Mouse (Mus musculus): ENCODE results near the gene Ttc9.
A peak's percentile ranks its signal among the peaks of the same experiment; 100 is the strongest.

Ttc9 gene

DNA sequence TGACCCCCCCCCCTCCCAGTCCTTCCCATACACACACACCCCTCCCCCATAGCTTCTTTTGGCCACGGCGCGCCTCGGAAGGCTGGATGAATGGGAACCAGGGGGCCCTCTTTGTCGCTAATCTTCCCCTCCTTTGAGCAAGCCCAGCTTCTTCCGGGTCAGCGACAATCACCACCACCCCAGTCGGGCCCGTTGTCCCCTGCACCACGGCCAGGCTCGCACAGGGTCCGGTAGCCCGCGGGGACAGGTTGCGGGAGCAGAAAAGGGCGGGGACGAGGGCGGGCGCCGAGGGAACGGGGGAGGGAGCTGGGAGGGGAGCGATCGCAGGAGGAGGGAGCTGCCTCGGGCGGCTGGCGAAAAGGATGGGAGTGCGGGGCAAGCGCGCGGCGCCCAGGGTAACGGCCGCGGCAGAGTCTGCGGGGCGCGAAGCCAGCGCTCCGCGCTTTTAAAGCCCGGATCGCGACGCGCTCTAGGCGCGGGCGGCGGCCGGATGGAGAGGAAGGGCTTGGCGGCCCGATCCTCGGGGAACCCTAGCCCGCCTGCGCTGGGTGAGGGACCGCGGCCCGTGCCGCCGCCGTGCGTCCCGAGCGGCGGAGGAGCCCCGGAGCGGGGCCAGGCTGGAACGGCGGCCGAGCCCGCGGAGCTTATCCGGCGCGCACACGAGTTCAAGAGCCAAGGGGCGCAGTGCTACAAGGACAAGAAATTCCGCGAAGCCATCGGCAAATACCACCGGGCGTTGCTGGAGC, at the start of gene Ttc9:
Gene Ttc9, plus strand, starts transcription at position 335 of the 746 bp plus-strand sequence.
- peak; percentile 60 for DNase-seq

DNA sequence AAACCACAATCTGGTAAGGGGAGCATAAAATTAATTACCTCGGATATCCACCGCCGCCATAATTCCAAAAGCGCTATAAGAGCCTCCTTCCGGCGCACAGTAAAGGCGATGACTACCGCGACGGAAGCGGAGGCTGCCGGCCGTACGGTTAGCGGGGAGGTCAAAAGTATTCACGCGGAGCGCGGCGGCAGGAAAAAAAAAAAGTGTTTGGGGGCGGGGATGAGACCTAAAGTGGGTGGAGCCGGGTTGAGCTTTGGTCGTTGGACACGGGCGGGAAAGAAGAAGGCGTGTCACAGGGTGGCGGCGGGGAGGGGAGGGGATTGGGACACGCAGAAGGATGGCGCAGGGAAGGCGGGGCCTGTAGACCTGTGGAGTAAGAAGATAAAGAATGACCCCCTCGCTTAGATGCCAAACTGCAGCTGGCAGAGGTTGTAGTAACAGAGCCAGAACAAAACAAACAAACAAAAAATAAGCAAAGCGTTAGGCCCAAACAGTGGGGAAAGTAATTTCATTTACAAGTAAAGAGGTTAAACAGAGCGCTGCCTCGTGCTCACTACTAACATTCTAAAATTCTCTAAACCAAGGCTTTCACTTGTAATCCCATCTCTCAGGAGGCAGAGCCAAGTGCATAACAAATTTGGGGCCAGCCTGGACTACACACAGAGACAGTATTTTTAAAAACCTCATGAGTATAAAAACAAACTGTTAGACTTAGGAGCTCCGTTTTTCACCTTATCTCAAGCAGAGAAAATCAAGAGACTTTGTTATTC, 36.0 kb upstream of the Ttc9 start, which contains the start of gene Med6:
Gene Med6, minus strand, starts transcription at position 107 of the 770 bp plus-strand sequence.
- DNase-seq = peak; percentile 89

DNA sequence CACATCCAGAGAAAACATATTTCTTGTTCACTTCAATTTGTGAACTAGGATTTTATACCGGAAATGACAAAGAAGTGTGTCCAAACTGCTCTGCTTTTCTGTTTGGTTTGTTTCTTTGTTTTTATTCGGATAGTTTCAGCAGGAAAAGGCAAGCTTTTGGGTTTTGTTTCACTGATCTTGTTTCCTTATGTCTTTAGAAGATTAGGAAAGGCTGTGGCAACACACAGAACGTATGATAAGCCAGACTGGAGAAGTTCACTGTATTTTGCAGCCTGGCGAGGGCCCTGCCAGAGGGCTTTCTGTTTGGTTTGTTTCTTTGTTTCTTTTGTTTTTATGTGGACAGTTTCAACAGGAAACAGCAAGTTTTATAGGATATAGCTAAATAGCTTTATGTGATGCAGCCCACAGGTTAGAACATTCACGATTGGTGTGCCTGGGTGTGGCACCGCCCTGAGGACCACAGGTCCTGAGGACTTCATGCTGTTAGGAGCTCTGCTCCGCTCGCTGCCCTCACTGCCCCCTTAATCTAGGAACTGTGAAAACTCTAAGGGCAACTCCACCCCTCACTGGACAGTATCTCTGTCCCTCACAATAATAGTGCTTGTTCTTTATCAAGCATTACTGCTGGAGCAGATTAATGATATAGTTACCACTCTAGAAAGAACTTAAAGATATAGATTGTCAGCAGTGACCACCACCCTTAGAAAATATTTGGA, 34.3 kb upstream of the Ttc9 start:
- no peak for DNase-seq

DNA sequence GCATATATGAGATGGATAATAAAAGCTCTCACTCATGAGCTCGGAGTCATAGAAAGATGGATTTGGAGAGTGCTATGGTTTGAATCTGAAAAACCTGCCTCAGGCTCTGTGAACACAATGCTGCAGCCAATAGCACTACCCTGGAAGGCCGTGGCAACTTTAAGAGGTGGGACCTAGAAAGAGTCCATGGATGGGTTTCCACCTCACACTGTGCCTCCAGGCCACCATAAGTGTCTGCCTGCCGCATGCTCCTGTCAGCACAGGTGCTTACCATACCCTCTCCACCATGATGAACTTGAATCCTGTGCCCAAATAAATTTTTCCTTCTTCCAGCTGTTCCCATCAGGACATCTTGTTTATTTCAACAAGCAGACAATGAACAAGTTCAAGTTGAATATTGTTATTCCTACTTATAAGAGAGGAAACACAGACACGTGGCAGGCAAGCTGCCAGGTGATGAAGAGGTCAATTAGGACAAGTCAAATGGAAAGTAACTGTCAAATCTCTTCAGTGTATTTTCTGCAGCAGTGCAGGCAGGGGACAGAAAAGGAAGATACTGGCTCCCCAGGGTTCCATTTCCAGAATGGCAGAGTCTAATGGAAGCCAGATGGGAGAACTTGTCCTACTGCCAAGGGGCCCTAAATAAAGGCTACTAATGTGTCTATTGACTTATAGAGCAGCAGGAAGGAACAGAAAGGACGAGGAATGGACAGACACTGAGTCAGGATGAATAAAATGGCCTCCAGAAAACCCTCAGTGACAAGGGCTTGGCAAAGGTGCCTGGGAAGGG, 25.9 kb upstream of the Ttc9 start:
- DNase-seq = no peak

DNA sequence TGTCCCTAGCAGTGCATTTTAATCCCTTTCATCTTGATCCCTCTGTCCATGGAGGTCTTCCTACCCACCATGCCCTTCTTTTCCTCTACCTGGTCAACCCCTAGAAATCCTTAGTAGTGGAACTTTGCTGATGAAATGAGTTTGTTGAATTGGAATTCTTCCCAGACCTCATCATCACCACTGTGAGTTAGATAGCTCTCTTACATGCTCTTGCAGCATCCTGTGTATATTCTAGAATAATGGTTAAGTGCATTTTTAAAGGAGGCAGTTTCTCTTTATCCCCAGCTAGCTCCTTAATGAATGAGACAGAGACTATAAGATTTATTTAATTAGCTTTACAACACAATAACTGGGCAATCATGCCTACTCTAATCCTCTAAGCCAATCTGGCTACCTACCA, 21.6 kb upstream of the Ttc9 start:
- DNase-seq = no peak

DNA sequence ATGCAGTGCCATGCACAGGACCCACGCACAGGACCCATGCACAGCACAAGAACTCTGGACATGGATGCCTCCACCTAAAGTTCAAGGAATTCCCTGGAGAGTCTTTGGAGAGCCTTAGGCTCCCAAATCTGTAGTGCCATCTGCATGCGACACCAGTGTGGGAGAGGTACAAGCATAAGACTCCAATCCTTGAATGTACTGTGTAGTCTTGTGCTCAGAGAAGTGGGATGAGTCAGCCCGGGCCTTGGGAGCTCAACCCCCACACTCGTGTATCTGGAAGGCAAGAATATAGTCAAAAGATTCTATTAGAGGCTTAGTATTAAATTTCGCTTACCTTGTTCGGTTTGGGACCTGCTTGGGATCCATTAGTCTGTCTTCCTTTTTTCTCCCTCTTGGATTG, 15.2 kb upstream of the Ttc9 start:
- no peak for DNase-seq

DNA sequence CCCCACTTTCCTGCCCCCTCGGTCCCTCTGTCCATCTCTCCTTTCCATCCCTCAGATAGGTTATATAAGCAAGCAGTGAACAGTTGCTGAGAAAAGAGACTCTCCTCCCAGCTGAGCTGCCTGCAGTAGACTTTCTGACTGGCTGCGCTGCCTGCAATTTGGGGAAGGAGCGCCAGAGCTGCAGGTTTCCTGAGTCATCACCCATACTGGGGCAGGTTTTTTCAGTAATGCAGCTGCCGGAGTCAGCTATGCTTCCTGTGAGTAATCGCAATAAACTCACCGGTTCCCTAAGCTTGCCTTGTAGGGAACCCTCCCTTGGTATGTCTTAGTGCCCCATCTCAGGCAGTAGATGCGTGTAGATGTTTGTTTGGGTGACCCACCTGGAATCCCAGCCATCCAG, 14.1 kb upstream of the Ttc9 start:
- peak; percentile 10 for DNase-seq

DNA sequence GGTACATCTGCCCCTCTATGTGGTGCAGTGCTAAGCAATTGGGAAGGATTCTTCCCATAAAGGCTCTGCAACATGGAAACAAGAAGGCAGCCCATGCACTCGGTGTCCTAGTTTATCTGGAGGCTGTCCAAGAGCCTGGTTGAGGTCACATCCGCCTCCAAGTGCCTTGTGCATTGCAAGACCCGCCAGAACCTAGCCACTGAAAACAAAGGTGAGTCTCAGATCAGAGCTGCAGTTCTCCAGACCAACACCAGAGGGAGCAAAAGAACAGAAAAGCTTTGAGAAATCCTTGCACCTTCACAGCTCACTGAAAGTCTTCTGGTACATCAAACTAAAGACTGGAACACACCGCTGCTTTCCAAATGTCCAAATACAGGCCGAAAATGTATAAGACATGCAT, 11.7 kb upstream of the Ttc9 start:
- DNase-seq = peak; percentile 77

DNA sequence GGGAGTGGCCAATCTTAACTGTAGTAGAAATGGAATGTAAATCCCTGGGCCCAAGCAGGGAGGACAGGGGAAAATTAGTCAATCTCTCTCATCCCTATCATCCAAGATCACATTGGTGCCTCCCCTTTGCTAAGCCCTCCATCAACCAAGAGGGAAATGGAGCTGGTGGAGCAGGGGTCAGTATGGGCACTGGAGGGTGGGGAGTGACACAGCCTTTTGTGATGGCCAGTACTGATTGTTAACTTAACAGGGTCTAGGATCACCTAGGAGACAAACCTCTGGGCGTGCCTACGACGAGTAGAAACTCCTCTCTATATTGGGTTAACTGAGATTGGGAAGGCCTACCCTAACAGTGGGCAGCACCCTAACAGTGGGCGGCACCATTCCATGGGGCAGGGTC, 7.7 kb upstream of the Ttc9 start:
- DNase-seq = no peak

DNA sequence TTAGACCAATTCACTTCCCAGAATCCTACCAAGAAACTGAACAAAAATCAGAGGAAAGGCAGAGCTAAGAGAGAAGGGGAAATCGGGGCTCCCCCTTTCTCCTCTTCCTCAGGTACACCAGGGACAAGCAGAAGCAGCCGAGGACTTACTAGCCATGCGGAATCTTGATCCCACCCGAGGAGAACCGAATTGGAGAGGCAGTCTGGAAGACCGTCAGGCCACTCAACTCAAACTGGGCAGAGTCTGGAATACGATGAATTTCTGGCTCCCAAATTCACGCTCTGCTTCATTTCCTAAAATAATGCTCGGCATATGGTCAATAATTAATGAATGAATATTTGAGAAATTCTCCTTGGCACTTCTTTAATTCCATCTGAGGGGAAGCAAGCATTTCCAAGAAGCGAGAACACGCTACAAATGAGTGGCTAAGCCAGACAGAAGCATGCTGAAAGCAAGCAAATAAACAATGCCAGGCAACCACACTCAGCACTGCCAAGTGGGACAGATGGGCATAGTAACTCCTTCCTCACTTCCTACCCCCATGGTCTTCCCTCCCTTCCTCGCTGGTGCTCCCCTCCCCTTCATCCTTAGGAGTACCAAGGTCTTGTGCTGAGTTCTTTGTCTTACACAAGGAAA, 4.7 kb upstream of the Ttc9 start:
- peak; percentile 9 for DNase-seq

DNA sequence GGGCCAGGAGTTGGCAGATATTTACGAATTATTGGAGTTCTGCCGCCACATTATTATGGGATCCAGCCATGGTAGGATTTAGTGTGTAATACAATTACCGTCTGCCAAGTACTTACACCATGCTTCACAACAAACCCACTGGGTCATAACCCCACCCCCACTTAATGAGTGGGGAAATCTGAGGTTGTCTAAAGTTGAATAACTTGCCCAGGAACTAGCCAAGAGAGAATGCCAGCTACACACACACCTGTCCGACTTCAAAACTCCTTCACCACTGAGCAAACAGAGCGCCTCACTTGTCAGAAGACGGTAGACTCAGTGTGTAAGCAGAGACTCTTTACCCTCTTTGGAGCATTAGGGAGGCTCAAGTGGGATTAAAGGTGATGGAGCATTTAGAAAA, 3.6 kb upstream of the Ttc9 start:
- no peak for DNase-seq

DNA sequence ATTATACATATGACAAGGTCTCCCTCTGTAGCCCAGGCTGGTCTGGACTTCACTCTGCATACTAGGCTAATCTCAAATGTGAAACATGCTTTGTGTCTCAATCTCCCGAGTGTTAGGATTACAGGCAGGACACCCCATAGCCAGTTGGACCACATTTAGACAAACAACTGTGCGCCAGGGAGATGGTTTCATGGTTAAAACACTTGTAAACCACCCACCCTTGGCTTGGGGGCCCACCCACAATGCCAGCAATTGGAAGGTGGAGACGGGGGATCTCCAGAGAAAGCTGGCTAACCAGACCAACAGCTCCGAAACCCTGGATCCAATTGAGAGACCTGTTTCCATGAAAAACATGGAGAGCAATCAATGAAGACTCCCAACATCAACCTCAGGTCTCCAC, 3.0 kb upstream of the Ttc9 start:
- DNase-seq = no peak

DNA sequence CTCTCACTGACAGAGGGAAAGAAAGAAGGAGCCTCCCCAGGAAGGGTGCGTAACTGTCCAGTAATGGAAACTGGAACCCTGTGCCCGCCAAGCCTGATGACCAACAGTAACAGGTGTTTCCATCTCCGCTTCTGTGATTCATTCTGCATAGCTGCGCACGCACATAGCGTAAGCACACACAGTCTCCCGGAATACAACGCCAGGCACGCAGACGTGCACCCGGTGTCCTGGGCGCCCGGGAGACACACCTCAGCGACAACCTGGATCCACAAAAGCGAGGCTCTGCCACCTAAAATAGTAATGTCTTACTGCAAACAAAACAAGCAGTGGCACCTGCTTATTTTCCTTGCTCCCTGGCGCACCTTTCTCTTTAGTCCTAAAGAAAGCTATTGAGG, 532 bp upstream of the Ttc9 start:
- DNase-seq = peak; percentile 64

DNA sequence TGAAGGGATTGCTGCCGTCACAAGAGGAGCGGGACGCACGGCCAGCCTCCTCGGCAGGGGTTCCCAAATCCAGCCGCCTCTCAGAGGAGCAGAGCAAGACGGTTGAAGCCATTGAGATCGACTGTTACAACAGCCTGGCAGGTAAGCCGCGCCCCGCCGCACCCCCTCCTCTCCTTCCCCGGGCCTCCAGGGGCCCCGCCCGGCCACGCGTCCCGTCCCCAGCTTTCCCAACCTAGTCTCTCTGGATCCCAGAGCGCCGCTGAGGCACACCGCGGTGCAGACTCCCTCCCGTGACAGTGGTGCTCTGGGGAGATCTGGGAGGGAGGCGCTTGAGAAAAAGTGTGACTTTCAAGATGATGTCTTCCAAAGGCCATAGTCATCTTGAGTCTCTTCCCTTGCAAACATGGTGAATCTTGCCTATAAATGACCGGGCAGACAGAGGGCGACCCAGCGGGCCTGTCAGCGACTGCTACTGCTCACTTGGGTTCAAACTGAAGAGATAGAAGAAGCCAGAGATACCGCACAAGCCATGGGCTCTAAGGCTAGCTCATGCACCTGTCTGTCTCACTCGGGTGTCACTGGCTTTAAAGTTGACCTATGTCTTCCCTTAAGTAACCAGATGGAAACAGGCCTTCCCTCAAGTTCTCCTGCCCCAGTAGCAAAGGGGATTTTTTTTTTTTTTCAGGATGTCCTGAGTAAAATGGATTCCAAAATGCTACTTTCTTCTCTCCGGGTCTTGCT, 782 bp downstream of the Ttc9 start:
- DNase-seq = peak; percentile 37

DNA sequence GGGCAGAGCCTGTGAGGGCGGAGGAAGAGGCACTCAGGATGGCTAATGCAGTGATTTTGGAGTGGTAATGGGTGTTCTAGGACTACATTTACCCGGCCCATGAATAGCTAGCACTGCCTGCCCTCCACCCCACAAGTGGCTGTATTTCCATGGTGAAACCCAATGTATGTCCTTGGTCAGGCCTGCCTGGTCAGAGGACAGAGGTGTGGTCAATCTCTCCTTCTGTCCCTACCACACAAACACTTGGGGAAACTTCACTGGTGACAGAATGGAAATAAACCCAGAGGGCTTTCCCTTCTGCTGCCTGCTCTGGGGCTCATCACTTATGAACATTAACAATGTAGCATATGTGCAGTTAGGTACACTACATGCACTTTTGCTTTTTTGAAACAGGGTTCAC, 2.2 kb downstream of the Ttc9 start:
- DNase-seq = no peak

DNA sequence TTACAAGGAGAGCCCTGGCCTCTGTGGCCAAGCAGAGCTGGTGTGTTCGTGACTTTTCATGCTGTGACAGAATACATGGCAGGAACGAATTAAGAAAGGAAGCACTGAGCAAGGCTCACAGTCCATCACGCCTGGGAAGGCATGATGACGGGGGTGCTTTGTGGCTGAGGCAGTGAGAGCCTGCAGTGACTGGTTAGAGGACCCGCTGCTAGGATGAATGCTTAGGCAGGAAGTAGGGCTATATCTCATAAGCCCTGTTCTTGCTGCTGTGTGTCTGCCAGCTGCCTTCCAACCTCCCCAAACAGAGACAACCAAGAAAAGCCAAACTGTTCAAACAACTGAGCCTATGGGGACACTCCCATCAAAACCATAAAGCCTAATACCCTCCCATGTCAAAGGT, 9.6 kb downstream of the Ttc9 start:
- DNase-seq = no peak

DNA sequence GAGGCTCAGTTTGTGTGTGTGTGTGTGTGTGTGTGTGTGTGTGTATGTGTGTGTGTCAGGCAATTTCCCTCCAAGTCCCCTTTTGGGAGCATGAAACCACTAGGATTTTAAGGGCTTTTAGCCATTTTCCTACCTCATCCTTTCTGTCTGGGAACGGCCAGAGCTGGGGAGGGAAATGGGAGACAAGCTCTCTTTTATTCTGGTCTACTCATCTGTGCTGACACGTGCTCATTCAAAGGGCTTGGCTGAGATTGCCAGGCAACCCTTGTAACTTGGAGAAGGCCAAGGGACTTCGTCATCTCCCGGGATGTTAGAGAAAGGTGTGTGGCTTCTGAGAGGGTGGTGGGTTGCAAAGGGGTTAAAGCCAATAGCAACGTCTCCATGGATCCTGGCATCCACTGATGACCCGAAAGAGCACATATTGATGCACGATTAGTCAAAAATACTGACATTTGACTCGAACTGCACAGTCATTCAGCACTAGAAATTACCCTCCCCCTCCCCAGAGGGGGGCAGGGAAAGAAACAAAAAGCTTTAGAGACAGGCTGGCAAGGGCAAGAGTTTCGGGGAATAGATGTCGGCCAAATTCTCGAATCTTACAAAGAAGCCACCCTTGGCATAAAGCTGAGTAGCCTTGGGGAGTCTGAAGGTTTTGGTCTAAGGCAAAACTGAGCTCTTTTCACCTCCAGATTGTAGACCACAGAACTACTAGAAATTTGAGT, 11.5 kb downstream of the Ttc9 start:
- DNase-seq = no peak

DNA sequence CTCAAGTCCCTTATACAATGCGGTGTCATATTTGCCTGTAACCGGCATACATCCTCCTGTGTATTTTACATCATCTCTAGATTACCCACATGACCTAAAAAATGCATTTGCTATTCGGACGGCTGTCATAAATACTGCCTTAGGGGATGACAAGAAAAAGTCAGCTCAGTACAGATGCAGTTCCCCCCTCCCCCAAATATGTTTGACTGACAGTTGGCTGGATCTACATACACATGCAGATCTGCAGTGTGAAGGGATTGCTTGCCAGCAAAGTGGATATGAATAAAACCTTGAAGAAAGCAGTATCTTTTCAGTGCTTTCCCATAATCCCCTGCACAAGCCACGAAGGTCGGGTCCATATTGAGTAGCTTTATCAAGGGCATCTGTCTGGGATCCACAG, 15.8 kb downstream of the Ttc9 start:
- DNase-seq = no peak

DNA sequence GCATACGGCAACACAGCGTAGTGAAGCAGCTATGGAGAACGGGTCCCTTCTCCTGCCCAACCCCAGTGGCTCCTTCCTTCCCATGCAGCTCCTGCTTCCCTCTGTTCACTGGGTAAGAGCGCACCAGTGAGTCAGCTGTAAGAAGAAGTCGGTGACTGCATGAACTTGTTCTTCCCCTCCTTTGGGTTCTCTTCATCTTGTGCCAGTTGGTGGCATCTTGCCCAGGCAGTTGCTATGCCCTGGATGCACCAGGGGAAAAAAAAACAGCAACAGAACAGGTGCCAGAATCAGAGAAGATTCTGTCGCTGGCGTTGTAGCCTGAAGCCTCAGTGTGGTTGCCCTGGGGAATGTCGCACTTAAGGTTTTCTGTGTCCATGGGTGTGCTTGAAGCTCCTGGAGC, 22.3 kb downstream of the Ttc9 start:
- peak; percentile 36 for DNase-seq

DNA sequence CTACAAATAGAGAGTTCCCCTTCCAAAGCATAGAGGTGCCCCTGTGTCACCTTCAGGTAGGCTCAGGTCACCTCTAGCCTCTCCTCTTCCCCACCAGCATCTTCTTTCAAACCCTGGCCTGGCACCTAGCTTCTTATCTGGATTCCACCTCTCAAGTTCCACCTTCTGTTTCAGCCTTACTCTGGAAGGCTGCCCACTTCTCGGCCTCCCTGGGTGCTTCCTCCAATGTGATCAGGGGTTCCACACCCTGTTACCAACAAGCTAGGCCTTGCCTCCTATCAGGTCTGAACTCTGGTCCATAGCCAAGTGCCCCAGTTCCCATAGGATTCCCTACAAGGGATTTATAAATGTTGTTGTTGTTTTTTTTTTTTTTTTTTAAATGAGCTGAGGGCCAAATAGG, 26.3 kb downstream of the Ttc9 start:
- DNase-seq = no peak

DNA sequence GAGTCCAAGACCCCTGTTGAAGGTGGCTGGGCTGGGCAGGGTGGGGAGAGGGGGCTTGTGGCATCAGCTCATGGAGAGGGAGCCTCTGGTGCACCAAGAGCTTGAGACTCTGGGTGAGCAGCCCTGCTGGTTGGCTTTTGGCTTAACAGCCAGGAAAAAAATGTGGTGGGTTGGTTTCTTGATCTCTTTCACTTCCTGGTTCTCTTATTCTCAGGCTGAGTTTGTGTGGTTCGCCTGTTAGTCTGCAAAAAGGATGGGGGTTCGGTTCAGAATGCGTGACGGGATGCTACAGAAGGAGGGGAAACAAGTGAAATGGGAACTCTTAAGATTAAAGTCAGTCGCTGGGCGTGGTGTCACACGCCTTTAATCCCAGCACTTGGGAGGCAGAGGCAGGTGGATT, 27.0 kb downstream of the Ttc9 start:
- DNase-seq = no peak

All from right cerebral cortex, postnatal 14 days (tissue).